Mouse (Mus musculus) midbrain, embryonic 12.5 days (tissue): ENCODE results near the gene Gm4846. TPM values are rescaled to one million over a fixed set of nuclear protein-coding genes. Genes with fewer than 3 reads are reported as not detected.
"Not testable (repeated sequence)": the region's sequence is repeated elsewhere in the genome, so short reads cannot be mapped to it uniquely, and the experiment has no call there.

ENCODE experiments used
- ATAC-seq: fragments of 200-750 bp; cut with Nextera tagmentation; 2 replicates; pipeline ENCODE4 v1.8.0; 2017; ENCODE audit warnings: low read depth, moderate TSS enrichment, moderate library complexity; ENCODE audit not compliant: low FRiP score
- H3K27ac ChIP-seq: fragments of 300-500 bp; sonication (generic); replicated peaks from 2 replicates; pipeline ENCODE4 v1.5.1; 2016; ENCODE audit warnings: mild to moderate bottlenecking
- H3K27me3 ChIP-seq: fragments of 300-500 bp; sonication (generic); 2 replicates; pipeline ENCODE4 v1.6.1; 2016; ENCODE audit warnings: mild to moderate bottlenecking
- H3K36me3 ChIP-seq: fragments of 300-500 bp; sonication (generic); 2 replicates; pipeline ENCODE4 v1.6.1; 2016
- H3K4me1 ChIP-seq: fragments of 300-500 bp; sonication (generic); 2 replicates; pipeline ENCODE4 v1.6.1; 2016
- H3K4me2 ChIP-seq: fragments of 300-500 bp; sonication (generic); replicated peaks from 2 replicates; pipeline ENCODE4 v1.6.1; 2016; ENCODE audit warnings: mild to moderate bottlenecking, moderate library complexity
- H3K4me3 ChIP-seq: fragments of 300-500 bp; sonication (generic); 2 replicates; pipeline ENCODE4 v1.5.1; 2016; ENCODE audit warnings: mild to moderate bottlenecking
- H3K9ac ChIP-seq: fragments of 300-500 bp; sonication (generic); replicated peaks from 2 replicates; pipeline ENCODE4 v1.6.1; 2016; ENCODE audit warnings: mild to moderate bottlenecking, moderate library complexity
- H3K9me3 ChIP-seq: fragments of 300-500 bp; sonication (generic); 2 replicates; pipeline ENCODE4 v1.6.1; 2016; ENCODE audit warnings: mild to moderate bottlenecking
- WGBS: fragments of 180-500 bp; shearing (Covaris S2); methylation state at CpG from one replicate; pipeline ENCODE4 v1.1.7; 2016; 5-methylcytosine and 5-hydroxymethylcytosine counted together
- polyA plus RNA-seq: library from polyadenylated mRNA; unstranded; fragments of >200 nt; fragmentation: Nextera tagmentation; extraction: Ambion mirVana; gene quantifications from 2 replicates; pipeline ENCODE4 v1.2.1, GENCODE M21; 2016

Gene Gm4846
- polyA plus RNA-seq, result not detected in 2 replicates

- H3K9me3 ChIP-seq, H3K9ac ChIP-seq, H3K4me2 ChIP-seq, H3K4me1 ChIP-seq, H3K27me3 ChIP-seq, H3K36me3 ChIP-seq, H3K4me3 ChIP-seq, H3K27ac ChIP-seq, ATAC-seq: not testable (repeated sequence)
- 59% methylated on average over 1 of the region's 1 CpGs for WGBS
These were observed at the start of gene Gm4846 for GRCm38 (mm10) chr1:166497488-166497887. Gene Gm4846, minus strand, starts transcription at chr1:166497588.

- not testable (repeated sequence) for H3K9ac ChIP-seq, H3K27ac ChIP-seq, H3K4me3 ChIP-seq
These were observed 34.1 kb upstream of the Gm4846 start for GRCm38 (mm10) chr1:166531521-166531920.

GRCm38 (mm10) chr1:166524709-166525108, 27.3 kb upstream of the Gm4846 start:
- not testable (repeated sequence) for H3K27ac ChIP-seq, H3K9me3 ChIP-seq, H3K27me3 ChIP-seq, H3K4me3 ChIP-seq, H3K4me1 ChIP-seq, H3K4me2 ChIP-seq, H3K9ac ChIP-seq, H3K36me3 ChIP-seq, ATAC-seq
- 82% methylated on average over 2 of the region's 2 CpGs for WGBS

More at GRCm38 (mm10) chr1:166531521-166531920, 34.1 kb upstream of the Gm4846 start:
- 86% methylated on average over 2 of the region's 2 CpGs for WGBS
- not testable (repeated sequence) for H3K4me1 ChIP-seq, ATAC-seq, H3K9me3 ChIP-seq, H3K36me3 ChIP-seq, H3K4me2 ChIP-seq, H3K27me3 ChIP-seq

DNA sequence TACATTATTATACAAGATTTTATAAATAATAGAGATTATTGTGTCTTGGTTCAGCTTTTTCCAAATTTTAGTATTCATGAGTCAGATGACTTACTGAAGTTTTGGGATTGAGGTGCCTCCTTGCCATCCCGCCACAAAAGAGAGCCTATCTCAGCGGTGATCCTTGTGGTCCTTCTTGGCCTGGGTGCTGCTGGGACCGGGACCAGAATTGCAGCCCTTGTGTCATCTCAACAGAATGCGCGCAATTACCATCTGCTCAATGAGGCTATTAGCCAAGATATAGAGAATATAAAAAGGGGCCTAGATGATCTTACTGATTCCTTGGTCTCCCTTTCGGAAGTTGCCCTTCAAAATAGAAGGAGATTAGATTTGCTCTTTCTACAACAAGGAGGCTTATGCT, 22.2 kb upstream of the Gm4846 start:
- 93% methylated on average over 6 of the region's 6 CpGs for WGBS

DNA sequence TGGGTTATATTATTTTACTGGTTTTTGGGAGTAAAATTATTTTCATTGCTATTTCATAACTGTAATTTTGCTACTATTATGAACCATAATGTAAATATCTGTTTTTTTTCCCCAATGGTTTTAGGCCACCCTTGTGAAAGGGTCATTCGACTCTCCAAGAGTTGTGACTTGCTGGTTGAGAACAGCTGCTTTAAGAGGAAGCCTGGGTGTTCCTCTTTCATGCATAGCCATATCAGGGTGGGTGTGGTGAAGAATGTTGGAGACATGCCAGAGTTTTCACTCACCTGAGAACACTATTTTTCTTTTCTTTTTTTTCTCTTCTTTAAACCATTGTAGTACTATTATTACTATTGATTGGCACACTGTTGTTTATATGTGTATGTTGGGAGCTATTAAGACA, 19.2 kb upstream of the Gm4846 start:
- Histone ChIP-seq H3K27me3 (no peaks in the 10 kb centered on the region), H3K4me3 (no peak overlapping the region), H3K4me2 (no peak overlapping the region), H3K9me3 (no peaks in the 10 kb centered on the region), H3K9ac (no peak overlapping the region), H3K4me1 (no peaks in the 10 kb centered on the region), H3K36me3 (no peaks in the 10 kb centered on the region), H3K27ac (no peak overlapping the region)
- WGBS, result 85% methylated on average over 1 of the region's 1 CpGs
- no peak for ATAC-seq

More for the DNA sequence above, 22.2 kb upstream of the Gm4846 start:
- not testable (repeated sequence) for H3K4me2 ChIP-seq, H3K36me3 ChIP-seq, ATAC-seq, H3K4me3 ChIP-seq, H3K9me3 ChIP-seq, H3K9ac ChIP-seq, H3K27ac ChIP-seq, H3K27me3 ChIP-seq, H3K4me1 ChIP-seq

GRCm38 (mm10) chr1:166504206-166504605, 6.8 kb upstream of the Gm4846 start:
- H3K36me3 ChIP-seq, ATAC-seq, H3K27me3 ChIP-seq, H3K27ac ChIP-seq, H3K4me3 ChIP-seq, H3K9me3 ChIP-seq, H3K4me2 ChIP-seq, H3K9ac ChIP-seq, H3K4me1 ChIP-seq: not testable (repeated sequence)
- WGBS, result 92% methylated on average over 2 of the region's 2 CpGs

GRCm38 (mm10) chr1:166479503-166479902, 17.9 kb downstream of the Gm4846 start:
- no peaks in the 10 kb centered on the region for H3K9me3 ChIP-seq
- 83% methylated on average over 2 of the region's 2 CpGs for WGBS
- no peaks in the 10 kb centered on the region for H3K4me1 ChIP-seq
- no peak overlapping the region for H3K9ac ChIP-seq
- no peak overlapping the region for H3K4me3 ChIP-seq
- H3K36me3 ChIP-seq, result no peaks in the 10 kb centered on the region
- ATAC-seq, result no peak
- no peak overlapping the region for H3K27ac ChIP-seq
- H3K27me3 ChIP-seq, result no peaks in the 10 kb centered on the region
- H3K4me2 ChIP-seq, result no peak overlapping the region

DNA sequence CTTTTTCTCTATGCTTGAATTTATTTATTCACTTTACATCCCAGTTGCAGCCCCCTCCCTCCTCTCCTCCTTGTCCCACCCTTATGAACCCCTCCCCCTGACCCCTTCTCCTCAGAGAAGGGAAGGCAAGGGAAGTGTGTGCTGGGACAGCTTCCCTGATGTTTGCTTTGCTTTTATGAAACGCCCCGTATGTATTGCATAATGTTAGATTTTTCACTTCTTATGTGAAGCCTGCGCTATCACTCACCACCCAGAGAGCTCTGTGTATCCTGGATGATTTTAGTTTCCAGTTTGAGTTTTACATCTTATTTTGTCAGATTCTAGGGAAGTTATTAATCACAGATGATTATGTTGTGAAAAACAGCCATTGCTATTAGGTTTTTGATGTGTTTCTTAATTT, 30.2 kb downstream of the Gm4846 start:
- Histone ChIP-seq H3K4me3 (no peak overlapping the region), H3K27me3 (no peaks in the 10 kb centered on the region), H3K4me2 (no peak overlapping the region), H3K9me3 (no peaks in the 10 kb centered on the region), H3K27ac (no peak overlapping the region), H3K4me1 (no peaks in the 10 kb centered on the region), H3K36me3 (no peaks in the 10 kb centered on the region), H3K9ac (no peak overlapping the region)
- 95% methylated on average over 3 of the region's 3 CpGs for WGBS
- ATAC-seq, result no peak

DNA sequence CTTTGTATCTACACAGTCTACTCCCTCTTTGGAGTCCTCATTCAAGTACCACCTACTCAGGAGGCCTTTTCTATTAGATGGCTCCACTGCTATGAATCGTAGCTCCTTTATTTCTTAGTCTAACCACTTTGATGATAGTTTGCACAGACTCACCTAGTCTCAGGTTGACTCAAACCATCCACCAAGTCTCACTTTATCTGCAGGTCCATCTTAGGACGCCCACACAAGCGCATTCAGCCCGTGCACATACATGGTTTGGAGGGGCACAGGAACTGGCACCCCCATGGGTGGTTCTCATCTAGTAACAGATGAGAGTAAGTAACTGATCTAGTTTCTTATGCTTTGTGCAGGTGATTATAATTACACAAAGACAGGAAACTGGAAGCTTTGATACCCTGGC, 34.8 kb downstream of the Gm4846 start:
- ATAC-seq, result no peak
- 90% methylated on average over 4 of the region's 4 CpGs for WGBS
- H3K4me2 ChIP-seq, result no peak overlapping the region
- H3K9ac ChIP-seq, result no peak overlapping the region
- H3K27ac ChIP-seq, result no peak overlapping the region
- H3K36me3 ChIP-seq, result no peaks in the 10 kb centered on the region
- H3K27me3 ChIP-seq, result no peaks in the 10 kb centered on the region
- H3K4me3 ChIP-seq, result no peak overlapping the region
- no peaks in the 10 kb centered on the region for H3K9me3 ChIP-seq
- H3K4me1 ChIP-seq, result no peaks in the 10 kb centered on the region

DNA sequence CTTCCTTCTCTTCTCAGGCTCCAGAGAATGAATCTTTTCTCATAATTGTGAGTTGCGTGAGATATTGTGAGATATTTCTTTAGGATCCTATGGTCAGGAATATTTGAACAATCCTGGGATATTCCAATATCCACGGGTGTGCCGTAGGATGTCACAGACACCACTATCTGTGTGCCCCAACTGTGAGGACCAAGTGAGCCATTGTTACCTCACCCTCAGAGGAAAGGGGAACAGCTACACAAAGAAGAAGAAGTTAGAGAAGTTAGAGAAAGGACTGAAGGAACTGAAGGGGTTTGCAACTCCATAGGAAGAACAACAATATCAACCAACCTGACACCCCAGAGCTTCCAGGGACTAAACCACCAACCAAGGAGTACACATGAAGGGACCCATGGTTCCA, 55.4 kb downstream of the Gm4846 start:
- H3K27me3 ChIP-seq, result no peaks in the 10 kb centered on the region
- ATAC-seq, result no peak
- H3K27ac ChIP-seq, result no peak overlapping the region
- no peaks in the 10 kb centered on the region for H3K4me1 ChIP-seq
- H3K4me3 ChIP-seq, result no peak overlapping the region
- no peaks in the 10 kb centered on the region for H3K9me3 ChIP-seq
- no peak overlapping the region for H3K4me2 ChIP-seq
- 93% methylated on average over 3 of the region's 3 CpGs for WGBS
- H3K9ac ChIP-seq, result no peak overlapping the region
- no peaks in the 10 kb centered on the region for H3K36me3 ChIP-seq

GRCm38 (mm10) chr1:166439426-166439825, 58.0 kb downstream of the Gm4846 start:
- no peak overlapping the region for H3K4me3 ChIP-seq
- no peak for ATAC-seq
- no peak overlapping the region for H3K9ac ChIP-seq
- no peaks in the 10 kb centered on the region for H3K36me3 ChIP-seq
- no peak overlapping the region for H3K27ac ChIP-seq
- WGBS, result 74% methylated on average over 6 of the region's 6 CpGs
- no peaks in the 10 kb centered on the region for H3K27me3 ChIP-seq
- no peaks in the 10 kb centered on the region for H3K9me3 ChIP-seq
- no peak overlapping the region for H3K4me2 ChIP-seq
- H3K4me1 ChIP-seq, result no peaks in the 10 kb centered on the region
